Comparison of ENCODE assay signal across 9 mouse cellular contexts in genomic region chr6:90461771-90462170, GRCm38 (mm10). TPM values are rescaled to one million over a fixed set of nuclear protein-coding genes. Genes with fewer than 3 reads are reported as not detected.
DNase-seq lines count a peak whose midpoint lies in the region; ATAC-seq and TF ChIP-seq lines count a peak whose summit lies in the region.
"Had no signal": no experiment of that assay in that cellular context is flagged by ENCODE, and none has a peak within 500 bp of the region (broad histone marks: within the 10 kb centered on the region; RNA-seq: fewer than 3 reads in every experiment).

No protein-coding gene starts in this region.

- TF ChIP-seq EP300 in liver, embryonic 14.5 days (IDR thresholded peaks at IDR 0.05; ENCODE audit: low read depth): no peak

- peak overlapping the region; percentile 100 for H3K27ac ChIP-seq in gastrocnemius, adult 2 months
- H3K27ac ChIP-seq in bone marrow macrophage, adult 2 months (ENCODE audit: insufficient read depth, low read depth, low read length): no peak overlapping the region
- no peak overlapping the region for H3K27ac ChIP-seq in heart, embryonic 16.5 days (ENCODE audit: low read length)
- H3K27ac ChIP-seq in liver, embryonic 14.5 days: no peak overlapping the region

- H3K9ac ChIP-seq in heart, embryonic 16.5 days (ENCODE audit: low read length): peak overlapping the region; percentile 88
- no peak overlapping the region for H3K9ac ChIP-seq in liver, embryonic 14.5 days (replicated peaks)

- H3K36me3 ChIP-seq in heart, embryonic 16.5 days (ENCODE audit: control insufficient read depth, insufficient read depth): peaks cover 3% of the 10 kb centered on the region; the same call in 1 of the 2 replicates
- H3K36me3 ChIP-seq in liver, embryonic 14.5 days (replicated peaks; ENCODE audit: control insufficient read depth, insufficient read depth, low read depth): no peaks in the 10 kb centered on the region

- peak overlapping the region; percentile 99 for H3K4me3 ChIP-seq in gastrocnemius, adult 2 months
- H3K4me3 ChIP-seq in bone marrow macrophage, adult 2 months (ENCODE audit: insufficient read depth, low read length): peak overlapping the region; percentile 59
- H3K4me3 ChIP-seq in heart, embryonic 16.5 days (ENCODE audit: low read length): peak overlapping the region; percentile 82
- peak overlapping the region; percentile 54 to 55; a peak in 2 of 4 replicates for H3K4me3 ChIP-seq in liver, embryonic 14.5 days (ENCODE audit: insufficient read depth in 1 of 2, low read depth in 2 of 2, low read length in 2 of 2)

- H3K9me3 ChIP-seq in heart, embryonic 16.5 days (replicated peaks; ENCODE audit: control insufficient read depth, low read length): no peaks in the 10 kb centered on the region
- H3K9me3 ChIP-seq in liver, embryonic 14.5 days (ENCODE audit: control insufficient read depth, low read length): no peaks in the 10 kb centered on the region

- H3K4me2 ChIP-seq in heart, embryonic 16.5 days (ENCODE audit: low read depth, low read length): peak overlapping the region; percentile 92
- H3K4me2 ChIP-seq in liver, embryonic 14.5 days (ENCODE audit: low read depth): peak overlapping the region; percentile 61

- no peak for TF ChIP-seq CTCF in gastrocnemius, adult 2 months (IDR thresholded peaks at IDR 0.05)
- no peak for TF ChIP-seq CTCF in bone marrow macrophage, adult 2 months (IDR thresholded peaks at IDR 0.05; ENCODE audit: low read depth, low read length)
- TF ChIP-seq CTCF in liver, embryonic 14.5 days (IDR thresholded peaks at IDR 0.05; ENCODE audit: low read depth): no peak

- peaks cover 15% of the 10 kb centered on the region; the same call in 1 of the 2 replicates for H3K27me3 ChIP-seq in heart, embryonic 16.5 days (ENCODE audit: control insufficient read depth, insufficient read depth, low read length)
- H3K27me3 ChIP-seq in liver, embryonic 14.5 days (ENCODE audit: control insufficient read depth, insufficient read depth, low read length): peaks cover 21% of the 10 kb centered on the region

- intact Hi-C loops in gastrocnemius, adult 2 months (cut with DNase I): loop anchor here (5.0 kb wide), 1 partner anchor 141 kb away; the partner anchor contains the start of gene Slc41a3
- intact Hi-C loops in gastrocnemius, postnatal 14 days (cut with DNase I; ENCODE audit: low total_unique reads): no loop called here

- 31% methylated on average over 12 of the region's 12 CpGs for WGBS in heart, embryonic 16.5 days
- 13% methylated on average over 12 of the region's 12 CpGs for WGBS in liver, embryonic 14.5 days (ENCODE audit: insufficient replicate concordance)

- TF ChIP-seq POLR2A in bone marrow macrophage, adult 2 months (IDR thresholded peaks at IDR 0.05; ENCODE audit: borderline replicate concordance, low read depth, low read length): no peak

- H3K4me1 ChIP-seq in bone marrow macrophage, adult 2 months (ENCODE audit: control insufficient read depth, insufficient read depth, low read length): no peaks in the 10 kb centered on the region
- peaks cover 24% of the 10 kb centered on the region for H3K4me1 ChIP-seq in heart, embryonic 16.5 days (ENCODE audit: control insufficient read depth, insufficient read depth, low read length)
- H3K4me1 ChIP-seq in liver, embryonic 14.5 days (replicated peaks; ENCODE audit: control insufficient read depth in 2 of 2, insufficient read depth in 2 of 2, low read length in 1 of 2): peaks cover 0 to 5% of the 10 kb centered on the region in 2 experiments; a peak in 1 of 4 replicates

- DNase-seq in gastrocnemius, adult 2 months: no peak
- no peak for DNase-seq in gastrocnemius, postnatal 14 days
- DNase-seq in liver, embryonic 14.5 days (ENCODE audit: low read depth in 3 of 3, low spot score in 3 of 3): no peak
- DNase-seq in ovary, adult 18-20 months (ENCODE audit: low spot score): no peak
- no peak for DNase-seq in urinary bladder, postnatal 4 days (ENCODE audit: low spot score in 2 of 2)

- no peak for ATAC-seq in heart, embryonic 16.5 days (replicated peaks; ENCODE audit: extremely low read depth, insufficient read depth, low FRiP score)
- ATAC-seq in liver, embryonic 14.5 days (ENCODE audit: insufficient read depth): no peak
- no peak for ATAC-seq in CD4-positive, CD25-positive, alpha-beta regulatory T cell, adult 4 months

RNA-seq across cellular contexts. Expression of gene Klf15, which starts 0.6 kb away (rescaled TPM):
- 10 to 100 TPM; 54.4 to 64.4 TPM for total RNA-seq in gastrocnemius, adult 2 months (2021)
- total RNA-seq in gastrocnemius, postnatal 14 days (2021): 10 to 100 TPM; 15.2 to 39.8 TPM
- polyA plus RNA-seq in bone marrow macrophage, adult 2 months (2012; ENCODE audit: insufficient read depth, insufficient read length, missing spikeins): not detected in 2 replicates
- polyA plus RNA-seq in heart, embryonic 16.5 days (2015; fragmentation: Nextera tagmentation; extraction: Ambion mirVana): 28.2 and 28.7 TPM in 2 replicates
- 7.1 and 7.6 TPM in 2 replicates for polyA plus RNA-seq in liver, embryonic 14.5 days (2012; rRNA removed)
- polyA plus RNA-seq in liver, embryonic 14.5 days (2014; fragmentation: Nextera tagmentation; extraction: Ambion mirVana): 9.9 and 10.2 TPM in 2 replicates
- polyA plus RNA-seq in CD4-positive, CD25-positive, alpha-beta regulatory T cell, adult 4 months (2017; shearing (Covaris generic)): not detected
- polyA plus RNA-seq: C2C12 had no signal

RNA-seq across cellular contexts. Expression of gene Aldh1l1, which starts 24.5 kb away (rescaled TPM):
- 1 to 10 TPM; 3.6 to 5.3 TPM for total RNA-seq in gastrocnemius, adult 2 months (2021)
- 1 to 10 TPM; 3.0 to 6.8 TPM for total RNA-seq in gastrocnemius, postnatal 14 days (2021)
- polyA plus RNA-seq in bone marrow macrophage, adult 2 months (2012; ENCODE audit: insufficient read depth, insufficient read length, missing spikeins): 7.8 and 10.5 TPM in 2 replicates
- polyA plus RNA-seq in heart, embryonic 16.5 days (2015; fragmentation: Nextera tagmentation; extraction: Ambion mirVana): 4.6 and 6.5 TPM in 2 replicates
- 8.4 and 9.2 TPM in 2 replicates for polyA plus RNA-seq in liver, embryonic 14.5 days (2012; rRNA removed)
- 10.6 and 12.5 TPM in 2 replicates for polyA plus RNA-seq in liver, embryonic 14.5 days (2014; fragmentation: Nextera tagmentation; extraction: Ambion mirVana)
- 1 to 10 TPM; 1.4 to 5.1 TPM for polyA plus RNA-seq in CD4-positive, CD25-positive, alpha-beta regulatory T cell, adult 4 months (2017; shearing (Covaris generic))

RNA-seq across cellular contexts. Expression of gene Cfap100, which starts 33.2 kb away (rescaled TPM):
- under 1 TPM; 0.11 to 0.13 TPM for total RNA-seq in gastrocnemius, adult 2 months (2021)
- total RNA-seq in gastrocnemius, postnatal 14 days (2021): under 1 TPM; 0.29 to 0.84 TPM
- not detected in 2 replicates for polyA plus RNA-seq in bone marrow macrophage, adult 2 months (2012; ENCODE audit: insufficient read depth, insufficient read length, missing spikeins)
- polyA plus RNA-seq in heart, embryonic 16.5 days (2015; fragmentation: Nextera tagmentation; extraction: Ambion mirVana): 0.50 and 0.62 TPM in 2 replicates
- polyA plus RNA-seq in liver, embryonic 14.5 days (2012; rRNA removed): 0.01 and 0.18 TPM in 2 replicates
- 0.06 TPM in 1 of 2 replicates, not detected in the other for polyA plus RNA-seq in liver, embryonic 14.5 days (2014; fragmentation: Nextera tagmentation; extraction: Ambion mirVana)
- polyA plus RNA-seq in CD4-positive, CD25-positive, alpha-beta regulatory T cell, adult 4 months (2017; shearing (Covaris generic)): not detected
